Mouse (Mus musculus) CH12.LX (cell line): ENCODE measurements around the gene Chd1.

Experiments used
- CTCF ChIP-seq, 2 experiments: IDR thresholded peaks in 1 of 2; conservative IDR thresholded peaks in 1 of 2; 2 replicates each; pipeline ENCODE4 v1.5.1; 2011 to 2012; ENCODE audit warnings: low read depth in 2 of 2, low read length in 2 of 2, improper control_type of control experiment in 1 of 2, inconsistent platforms in 1 of 2, mild to moderate bottlenecking in 1 of 2, moderate library complexity in 1 of 2
- EP300 ChIP-seq: IDR thresholded peaks from 2 replicates; pipeline ENCODE4 v1.6.1; 2011; ENCODE audit warnings: low read length, improper control_type of control experiment
- GABPA ChIP-seq: IDR thresholded peaks from 2 replicates; pipeline ENCODE4 v1.6.1; 2012; ENCODE audit warnings: low read depth, low read length, improper control_type of control experiment, inconsistent platforms; ENCODE audit not compliant: insufficient replicate concordance
- HCFC1 ChIP-seq: IDR thresholded peaks from 2 replicates; pipeline ENCODE4 v1.6.1; 2012; ENCODE audit warnings: low read depth, mild to moderate bottlenecking, inconsistent platforms, low read length, improper control_type of control experiment
- IRF4 ChIP-seq: IDR thresholded peaks from 2 replicates; pipeline ENCODE4 v1.6.1; 2014; ENCODE audit warnings: low read depth, mild to moderate bottlenecking, inconsistent platforms, low read length, improper control_type of control experiment
- KAT2A ChIP-seq: IDR thresholded peaks from 2 replicates; pipeline ENCODE4 v1.6.1; 2012; ENCODE audit warnings: low read length, improper control_type of control experiment, inconsistent platforms; ENCODE audit not compliant: insufficient replicate concordance
- MAX ChIP-seq: IDR thresholded peaks from 2 replicates; pipeline ENCODE4 v1.6.1; 2011; ENCODE audit warnings: low read length, improper control_type of control experiment
- POLR2A ChIP-seq: IDR thresholded peaks from 2 replicates; pipeline ENCODE4 v1.6.1; 2011; ENCODE audit warnings: low read depth, mild to moderate bottlenecking, improper control_type of control experiment, low read length
- TCF12 ChIP-seq: IDR thresholded peaks from 2 replicates; pipeline ENCODE4 v1.6.1; 2014; ENCODE audit warnings: low read depth, mild to moderate bottlenecking, inconsistent platforms, low read length, improper control_type of control experiment
- UBTF ChIP-seq: IDR thresholded peaks from 2 replicates; pipeline ENCODE4 v1.6.1; 2012; ENCODE audit warnings: low read depth, mild to moderate bottlenecking, inconsistent platforms, low read length, improper control_type of control experiment, moderate library complexity
- USF1 ChIP-seq: IDR thresholded peaks from 2 replicates; pipeline ENCODE4 v1.6.1; 2014; ENCODE audit warnings: low read depth, mild to moderate bottlenecking, inconsistent platforms, low read length, improper control_type of control experiment
- ZKSCAN1 ChIP-seq: IDR thresholded peaks from 2 replicates; pipeline ENCODE4 v1.6.1; 2012; ENCODE audit warnings: low read depth, inconsistent platforms, low read length, improper control_type of control experiment, borderline replicate concordance
- ZMIZ1 ChIP-seq: IDR thresholded peaks from 2 replicates; pipeline ENCODE4 v1.6.1; 2012; ENCODE audit warnings: low read depth, mild to moderate bottlenecking, inconsistent platforms, low read length, improper control_type of control experiment

GRCm38 (mm10) chr17:15776349-15776748 lies 71.6 kb downstream of the Chd1 start:
- TF ChIP-seq POLR2A, result no peak
- TF ChIP-seq MAX, result no peak
- no peak for TF ChIP-seq CTCF (conservative IDR thresholded peaks at IDR 0.05 in 1 of 2, IDR thresholded peaks at IDR 0.05 in 1 of 2; ENCODE audit: low read depth in 2 of 2, low read length in 2 of 2)
- no peak for TF ChIP-seq HCFC1
- no peak for TF ChIP-seq ZKSCAN1
- TF ChIP-seq USF1, result no peak
- no peak for TF ChIP-seq UBTF
- TF ChIP-seq KAT2A, result no peak
- no peak for TF ChIP-seq EP300
- no peak for TF ChIP-seq ZMIZ1
- TF ChIP-seq IRF4, result no peak
- TF ChIP-seq TCF12, result no peak
- no peak for TF ChIP-seq GABPA
